27 mouse cellular contexts compared by ENCODE assay signal in genomic region chr12:29728294-29728693, GRCm38 (mm10).
DNase-seq lines count a peak whose midpoint lies in the region; ATAC-seq and TF ChIP-seq lines count a peak whose summit lies in the region.
"Had no signal": no experiment of that assay in that cellular context is flagged by ENCODE, and none has a peak within 500 bp of the region (broad histone marks: within the 10 kb centered on the region; RNA-seq: fewer than 3 reads in every experiment).

No protein-coding gene starts in this region.

- H3K4me2 ChIP-seq in forebrain, embryonic 13.5 days: no peak overlapping the region
- H3K4me2 ChIP-seq in midbrain, postnatal 0 days (ENCODE audit: low read depth, low read length, poor library complexity, severe bottlenecking): no peak overlapping the region
- no peak overlapping the region for H3K4me2 ChIP-seq in midbrain, embryonic 11.5 days
- H3K4me2 ChIP-seq: forebrain, embryonic 12.5 days; heart, embryonic 12.5 days; heart, embryonic 15.5 days; hindbrain, embryonic 12.5 days had no signal

- DNase-seq in forebrain, embryonic 10.5 days (ENCODE audit: extremely low spot score, low spot score): peak; percentile 6
- DNase-seq in heart, embryonic 10.5 days (ENCODE audit: low spot score): peak; percentile 22
- no peak for DNase-seq in heart, postnatal 25 days (ENCODE audit: low spot score)
- DNase-seq in midbrain, postnatal 0 days (ENCODE audit: low spot score): peak; percentile 64
- DNase-seq in midbrain, embryonic 11.5 days (ENCODE audit: low spot score, missing footprints): no peak
- DNase-seq in retina, embryonic 14.5 days (ENCODE audit: low spot score): peak; percentile 40
- DNase-seq: adrenal gland, postnatal 10 days; adrenal gland, postnatal 36 days; B cell, adult 2 months; cerebellum, adult 11 months; cerebellum, adult 8-10 months; cerebellum, postnatal 14 days; gastrocnemius, adult 2 months; gastrocnemius, postnatal 14 days; heart, postnatal 10 days; heart, postnatal 4 days; kidney, adult 2 months had no signal

- no peaks in the 10 kb centered on the region for H3K36me3 ChIP-seq in forebrain, embryonic 10.5 days (replicated peaks)
- H3K36me3 ChIP-seq in forebrain, embryonic 13.5 days (ENCODE audit: poor library complexity, severe bottlenecking): no peaks in the 10 kb centered on the region; the same call in 1 of the 2 replicates
- no peaks in the 10 kb centered on the region for H3K36me3 ChIP-seq in heart, embryonic 10.5 days
- no peaks in the 10 kb centered on the region for H3K36me3 ChIP-seq in midbrain, postnatal 0 days (ENCODE audit: insufficient read depth, low read length)
- H3K36me3 ChIP-seq in midbrain, embryonic 11.5 days (ENCODE audit: control insufficient read depth, insufficient read depth, low read length): no peaks in the 10 kb centered on the region
- H3K36me3 ChIP-seq: forebrain, embryonic 12.5 days; G1E; heart, embryonic 12.5 days; heart, embryonic 15.5 days; hindbrain, embryonic 12.5 days had no signal

- H3K27me3 ChIP-seq in forebrain, embryonic 10.5 days (ENCODE audit: poor library complexity, severe bottlenecking): no peaks in the 10 kb centered on the region
- H3K27me3 ChIP-seq in forebrain, embryonic 13.5 days: no peaks in the 10 kb centered on the region
- no peaks in the 10 kb centered on the region for H3K27me3 ChIP-seq in heart, embryonic 10.5 days (ENCODE audit: insufficient read depth, poor library complexity, severe bottlenecking)
- H3K27me3 ChIP-seq in midbrain, postnatal 0 days (ENCODE audit: insufficient read depth, low read length): no peaks in the 10 kb centered on the region
- H3K27me3 ChIP-seq in midbrain, embryonic 11.5 days (ENCODE audit: control insufficient read depth, insufficient read depth, low read length): no peaks in the 10 kb centered on the region
- H3K27me3 ChIP-seq: CH12.LX; forebrain, embryonic 12.5 days; heart, embryonic 12.5 days; heart, embryonic 15.5 days; hindbrain, embryonic 12.5 days; Patski had no signal

- no peak for ATAC-seq in forebrain, embryonic 13.5 days
- ATAC-seq in midbrain, postnatal 0 days (ENCODE audit: low FRiP score): no peak
- no peak for ATAC-seq in midbrain, embryonic 11.5 days (ENCODE audit: low FRiP score)
- ATAC-seq in frontal cortex, adult (ENCODE audit: low TSS enrichment): no peak
- ATAC-seq: intestine, postnatal 0 days; Patski had no signal

- TF ChIP-seq CTCF in midbrain, postnatal 0 days (IDR thresholded peaks at IDR 0.05): no peak

- no peak overlapping the region for H3K4me3 ChIP-seq in forebrain, embryonic 10.5 days
- H3K4me3 ChIP-seq in forebrain, embryonic 13.5 days: no peak overlapping the region
- no peak overlapping the region for H3K4me3 ChIP-seq in heart, embryonic 10.5 days
- H3K4me3 ChIP-seq in midbrain, postnatal 0 days (ENCODE audit: low read depth, low read length): no peak overlapping the region
- H3K4me3 ChIP-seq in midbrain, embryonic 11.5 days (ENCODE audit: low read depth, low read length): no peak overlapping the region
- H3K4me3 ChIP-seq: forebrain, embryonic 12.5 days; gastrocnemius, adult 2 months; heart, embryonic 12.5 days; heart, embryonic 15.5 days; hindbrain, embryonic 12.5 days had no signal

- no peak overlapping the region for H3K27ac ChIP-seq in forebrain, embryonic 10.5 days
- H3K27ac ChIP-seq in forebrain, embryonic 13.5 days: no peak overlapping the region; the same call in 1 of the 2 replicates
- H3K27ac ChIP-seq in heart, embryonic 10.5 days: no peak overlapping the region
- H3K27ac ChIP-seq in midbrain, postnatal 0 days (ENCODE audit: low read depth, low read length): no peak overlapping the region
- no peak overlapping the region for H3K27ac ChIP-seq in midbrain, embryonic 11.5 days (ENCODE audit: low read depth, low read length)
- H3K27ac ChIP-seq: forebrain, embryonic 12.5 days; gastrocnemius, adult 2 months; heart, embryonic 15.5 days; hindbrain, embryonic 12.5 days had no signal

- WGBS in forebrain, embryonic 10.5 days: 85% methylated on average over 2 of the region's 2 CpGs
- 70% methylated on average over 2 of the region's 2 CpGs for WGBS in forebrain, embryonic 13.5 days
- WGBS in heart, embryonic 10.5 days: 72% methylated on average over 2 of the region's 2 CpGs
- 75% methylated on average over 2 of the region's 2 CpGs for WGBS in midbrain, postnatal 0 days
- WGBS in midbrain, embryonic 11.5 days: 80% methylated on average over 2 of the region's 2 CpGs

- no peaks in the 10 kb centered on the region; the same call in 1 of the 2 replicates for H3K9me3 ChIP-seq in forebrain, embryonic 10.5 days
- no peaks in the 10 kb centered on the region for H3K9me3 ChIP-seq in forebrain, embryonic 13.5 days (replicated peaks)
- no peaks in the 10 kb centered on the region for H3K9me3 ChIP-seq in heart, embryonic 10.5 days
- no peaks in the 10 kb centered on the region for H3K9me3 ChIP-seq in midbrain, postnatal 0 days (ENCODE audit: low read length)
- no peaks in the 10 kb centered on the region for H3K9me3 ChIP-seq in midbrain, embryonic 11.5 days (ENCODE audit: control insufficient read depth, low read length)
- H3K9me3 ChIP-seq: forebrain, embryonic 12.5 days; heart, embryonic 15.5 days; hindbrain, embryonic 12.5 days had no signal

- intact Hi-C loops in heart, postnatal 25 days (cut with DNase I): no loop called here

- no peak overlapping the region for H3K9ac ChIP-seq in forebrain, embryonic 13.5 days
- no peak overlapping the region for H3K9ac ChIP-seq in midbrain, postnatal 0 days (replicated peaks; ENCODE audit: low read length, poor library complexity, severe bottlenecking)
- H3K9ac ChIP-seq in midbrain, embryonic 11.5 days (ENCODE audit: low read length): no peak overlapping the region
- H3K9ac ChIP-seq: forebrain, embryonic 12.5 days; heart, embryonic 12.5 days; heart, embryonic 15.5 days; hindbrain, embryonic 12.5 days had no signal

- peaks cover 13% of the 10 kb centered on the region for H3K4me1 ChIP-seq in forebrain, embryonic 10.5 days
- H3K4me1 ChIP-seq in forebrain, embryonic 13.5 days: peaks cover 15% of the 10 kb centered on the region
- H3K4me1 ChIP-seq in heart, embryonic 10.5 days: no peaks in the 10 kb centered on the region
- peaks cover 2% of the 10 kb centered on the region; the same call in 1 of the 2 replicates for H3K4me1 ChIP-seq in midbrain, postnatal 0 days (ENCODE audit: insufficient read depth, low read length)
- H3K4me1 ChIP-seq in midbrain, embryonic 11.5 days (ENCODE audit: control insufficient read depth, insufficient read depth, low read length): peaks cover 9% of the 10 kb centered on the region; the same call in 1 of the 2 replicates
- H3K4me1 ChIP-seq: heart, embryonic 12.5 days; heart, embryonic 15.5 days had no signal

Comparison
In these comparisons a context has a peak if more than half of its experiments do, and no peak if none do; other contexts are left out.
1. DNase-seq: peak in forebrain, embryonic 10.5 days (single experiment), heart, embryonic 10.5 days (single experiment), midbrain, postnatal 0 days (single experiment) and retina, embryonic 14.5 days (single experiment); none in heart, postnatal 25 days (single experiment) and midbrain, embryonic 11.5 days (single experiment).